Mouse (Mus musculus): ENCODE measurements around the gene Cipc.

- TF ChIP-seq CTCF (IDR thresholded peaks at IDR 0.05; ENCODE audit: extremely low read depth, insufficient read depth, low read length) (no peak), POLR2A (IDR thresholded peaks at IDR 0.05; ENCODE audit: extremely low read depth, insufficient read depth, low read length) (no peak)
Observed at GRCm38 (mm10) chr12:86946301-86946781, 502 bp upstream of the Cipc start.
